Mouse (Mus musculus): ENCODE results near the gene Anp32b.

DNA sequence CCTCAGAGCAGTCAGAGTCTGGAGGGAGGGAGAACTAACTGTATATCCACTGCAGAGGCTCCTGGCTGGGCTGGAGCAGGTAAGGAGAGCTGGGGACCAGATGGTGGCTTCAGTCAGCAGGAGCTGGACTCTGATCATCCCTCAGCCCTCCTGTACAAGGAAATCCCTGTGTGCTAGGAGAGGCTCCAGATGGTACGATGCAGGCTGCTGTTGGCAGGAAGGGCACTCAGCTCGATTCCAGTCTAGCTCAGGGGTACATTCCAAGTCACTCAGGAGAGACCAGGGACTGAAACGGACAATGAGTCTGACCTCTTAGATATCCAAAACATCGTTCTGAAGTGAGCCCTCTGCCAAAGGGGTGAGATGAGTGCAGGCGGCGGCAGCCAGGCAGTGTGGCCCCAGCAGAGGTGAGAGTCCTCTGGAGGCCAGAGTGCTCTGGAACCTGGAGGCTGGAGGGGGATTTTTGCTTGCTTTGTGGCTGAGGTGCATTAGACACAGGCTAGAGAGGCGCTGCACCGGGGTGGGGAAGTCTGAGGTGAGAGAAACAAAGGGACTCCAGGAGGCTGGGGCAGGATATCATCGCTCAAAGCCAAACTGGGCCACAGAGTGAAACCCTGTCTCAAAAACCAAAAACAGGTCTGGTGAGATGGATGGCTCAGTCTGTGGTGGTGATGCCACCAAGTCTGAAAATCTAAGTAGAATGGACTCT is 5.3 kb upstream of the Anp32b start:
- TF ChIP-seq CTCF (IDR thresholded peaks at IDR 0.05; ENCODE audit: low read depth) (no peak), EP300 (optimal IDR thresholded peaks at IDR 0.05) (no peak)

All from stomach, postnatal 0 days (tissue).